Mouse (Mus musculus) neural tube, embryonic 11.5 days (tissue): Measurements from ENCODE around the gene Pde1c. TPM values are rescaled to one million over a fixed set of nuclear protein-coding genes. Genes with fewer than 3 reads are reported as not detected.

ENCODE experiments used
- ATAC-seq: fragments of 200-750 bp; cut with Nextera tagmentation; 2 replicates; pipeline ENCODE4 v1.8.0; 2017; ENCODE audit warnings: moderate number of reproducible peaks, mild to moderate bottlenecking, moderate TSS enrichment, moderate library complexity; ENCODE audit not compliant: insufficient read depth, low FRiP score, low TSS enrichment
- DNase-seq: peaks from one replicate; pipeline ENCODE4 v3.0.0-alpha.2; 2015; ENCODE audit warnings: low spot score
- H3K27ac ChIP-seq: fragments of 300-500 bp; sonication (generic); 2 replicates; pipeline ENCODE4 v1.5.1; 2014; ENCODE audit warnings: low read depth, mild to moderate bottlenecking, low read length
- H3K27me3 ChIP-seq: fragments of 300-500 bp; sonication (generic); 2 replicates; pipeline ENCODE4 v1.6.1; 2014; ENCODE audit warnings: mild to moderate bottlenecking, low read length, mixed read lengths; ENCODE audit not compliant: control insufficient read depth, insufficient read depth
- H3K36me3 ChIP-seq: fragments of 300-500 bp; sonication (generic); 2 replicates; pipeline ENCODE4 v1.6.1; 2014; ENCODE audit warnings: mild to moderate bottlenecking, low read length, moderate library complexity, mixed read lengths; ENCODE audit not compliant: control insufficient read depth, insufficient read depth
- H3K4me1 ChIP-seq: fragments of 300-500 bp; sonication (generic); 2 replicates; pipeline ENCODE4 v1.6.1; 2014; ENCODE audit warnings: low read length, mixed read lengths; ENCODE audit not compliant: control insufficient read depth, insufficient read depth
- H3K4me2 ChIP-seq: fragments of 300-500 bp; sonication (generic); 2 replicates; pipeline ENCODE4 v1.6.1; 2014; ENCODE audit warnings: low read depth, mild to moderate bottlenecking, moderate library complexity
- H3K4me3 ChIP-seq: fragments of 300-500 bp; sonication (generic); 2 replicates; pipeline ENCODE4 v1.5.1; 2014; ENCODE audit warnings: low read depth, low read length
- H3K9ac ChIP-seq: fragments of 300-500 bp; sonication (generic); 2 replicates; pipeline ENCODE4 v1.6.1; 2014; ENCODE audit warnings: mild to moderate bottlenecking, low read length
- H3K9me3 ChIP-seq: fragments of 300-500 bp; sonication (generic); 2 replicates; pipeline ENCODE4 v1.6.1; 2016; ENCODE audit warnings: low read length; ENCODE audit not compliant: control insufficient read depth
- WGBS: fragments of 180-500 bp; shearing (Covaris S2); extraction: QIAGEN DNeasy Blood & Tissue Kit; methylation state at CpG from one replicate; pipeline ENCODE4 v1.1.7; 2014; 5-methylcytosine and 5-hydroxymethylcytosine counted together
- polyA plus RNA-seq: library from polyadenylated mRNA; unstranded; fragments of >200 nt; fragmentation: Nextera tagmentation; extraction: Ambion mirVana; gene quantifications from 2 replicates; pipeline ENCODE4 v1.2.1, GENCODE M21; 2014

Pde1c gene
- polyA plus RNA-seq, 1 experiment from 2014 or later: 2.9 TPM

DNA sequence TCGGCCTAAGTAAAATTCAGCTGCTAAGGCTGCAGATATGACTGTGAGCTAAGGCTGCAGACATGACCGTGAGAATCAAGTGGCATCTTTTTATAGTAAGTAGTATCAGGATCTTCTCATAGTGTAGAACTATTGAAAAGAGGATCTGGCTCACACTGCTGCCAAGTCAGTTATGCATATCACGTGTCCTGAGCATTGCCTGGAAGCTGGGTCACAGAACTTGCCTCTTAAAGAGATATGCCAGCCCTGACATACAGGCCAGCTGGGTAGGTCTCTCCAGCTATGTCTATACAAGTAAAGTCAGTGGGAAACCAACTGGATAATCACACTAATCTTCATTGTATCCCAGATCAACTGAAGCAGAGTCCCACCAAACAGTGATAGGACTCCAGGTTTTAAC, 83.8 kb downstream of the Pde1c start:
- 74% methylated on average over 3 of the region's 3 CpGs for WGBS
- ATAC-seq (no peak), DNase-seq (no peak)
- H3K4me1 ChIP-seq: no peaks in the 10 kb centered on the region
- no peak overlapping the region for H3K4me2 ChIP-seq
- no peaks in the 10 kb centered on the region for H3K36me3 ChIP-seq
- H3K9me3 ChIP-seq: no peaks in the 10 kb centered on the region
- no peak overlapping the region for H3K4me3 ChIP-seq
- no peak overlapping the region for H3K9ac ChIP-seq
- no peaks in the 10 kb centered on the region for H3K27me3 ChIP-seq
- H3K27ac ChIP-seq: no peak overlapping the region

- 5% methylated on average over 6 of the region's 6 CpGs for WGBS
- Histone ChIP-seq H3K9ac (no peak overlapping the region), H3K27me3 (no peaks in the 10 kb centered on the region), H3K4me2 (no peak overlapping the region), H3K4me1 (no peaks in the 10 kb centered on the region), H3K4me3 (no peak overlapping the region), H3K9me3 (no peaks in the 10 kb centered on the region), H3K27ac (no peak overlapping the region), H3K36me3 (no peaks in the 10 kb centered on the region)
- ATAC-seq (peak; percentile 39; the same call in 1 of the 2 replicates), DNase-seq (peak; percentile 57)
Measured at GRCm38 (mm10) chr6:56480914-56481482, 87.9 kb downstream of the Pde1c start.

DNA sequence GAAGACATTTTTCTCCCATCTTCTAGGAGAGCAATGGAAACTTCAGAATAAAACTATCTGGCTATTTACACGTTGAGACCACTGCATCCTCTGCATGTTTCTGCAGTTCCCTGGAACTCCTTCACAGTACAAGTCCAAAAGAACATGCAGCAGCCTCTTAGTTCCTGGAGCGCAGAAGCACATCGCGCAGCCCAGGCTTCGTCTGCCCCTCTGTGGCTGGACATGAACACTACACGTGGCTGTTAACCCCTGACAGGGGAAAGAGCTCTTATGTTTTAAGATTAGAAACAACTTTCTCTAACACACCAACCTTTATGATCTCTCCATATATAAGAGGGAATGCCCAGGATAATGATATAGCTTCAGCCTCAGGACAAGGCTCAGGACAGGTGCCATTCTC, 92.3 kb downstream of the Pde1c start:
- DNase-seq: peak; percentile 30
- WGBS: 42% methylated on average over 6 of the region's 6 CpGs
- no peak overlapping the region for H3K4me3 ChIP-seq
- H3K9me3 ChIP-seq: no peaks in the 10 kb centered on the region
- no peak overlapping the region for H3K27ac ChIP-seq
- no peaks in the 10 kb centered on the region for H3K4me1 ChIP-seq
- no peaks in the 10 kb centered on the region for H3K27me3 ChIP-seq
- no peak overlapping the region for H3K4me2 ChIP-seq
- no peaks in the 10 kb centered on the region for H3K36me3 ChIP-seq
- no peak overlapping the region for H3K9ac ChIP-seq
- peak; percentile 68; the same call in 1 of the 2 replicates for ATAC-seq

DNA sequence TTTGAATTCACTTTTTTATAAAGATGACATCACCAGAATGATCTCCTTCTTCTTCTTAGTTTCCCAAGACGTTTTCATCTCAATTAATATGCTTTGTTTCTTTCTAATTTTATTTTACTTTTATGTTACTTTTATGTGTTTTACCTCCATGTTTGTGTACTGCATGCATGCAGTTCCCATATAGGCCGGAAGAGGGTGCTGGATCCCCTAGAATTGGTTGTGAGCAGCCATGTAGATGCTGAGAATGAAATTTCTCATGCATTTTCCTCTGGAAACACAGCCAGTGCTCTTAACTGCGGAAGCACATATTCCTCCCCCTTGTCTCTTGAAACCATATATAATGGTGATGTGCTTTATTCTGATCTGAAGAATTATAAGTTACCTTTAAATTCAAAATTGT, 110.8 kb downstream of the Pde1c start:
- Histone ChIP-seq H3K9ac (no peak overlapping the region), H3K27ac (no peak overlapping the region), H3K4me2 (no peak overlapping the region), H3K27me3 (no peaks in the 10 kb centered on the region), H3K36me3 (no peaks in the 10 kb centered on the region), H3K4me3 (no peak overlapping the region), H3K4me1 (no peaks in the 10 kb centered on the region), H3K9me3 (no peaks in the 10 kb centered on the region)
- 59% methylated on average over 3 of the region's 3 CpGs for WGBS
- ATAC-seq (no peak), DNase-seq (peak; percentile 19)

DNA sequence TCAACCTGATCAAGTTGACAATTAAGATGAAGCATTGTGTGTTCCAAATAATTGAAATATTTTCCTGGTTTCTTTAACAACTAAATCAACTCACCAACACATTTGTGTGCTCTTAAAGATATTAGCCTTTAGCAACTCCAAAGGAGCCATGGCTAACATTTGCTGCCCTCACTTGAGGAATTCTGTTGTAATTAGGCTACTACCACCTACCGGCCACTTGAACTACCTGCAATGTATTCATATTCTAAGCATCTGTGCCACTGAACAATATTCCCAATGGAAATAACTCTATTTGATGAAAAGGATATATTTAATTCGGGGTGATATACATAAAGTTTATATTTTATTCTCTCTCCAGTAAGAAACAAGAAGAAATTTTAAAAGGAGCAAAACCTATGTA, 121.0 kb downstream of the Pde1c start:
- H3K4me1 ChIP-seq: no peaks in the 10 kb centered on the region
- WGBS: 30% methylated on average over 2 of the region's 2 CpGs
- DNase-seq (peak; percentile 13), ATAC-seq (no peak)
- no peak overlapping the region for H3K4me3 ChIP-seq
- H3K9ac ChIP-seq: no peak overlapping the region
- H3K36me3 ChIP-seq: no peaks in the 10 kb centered on the region
- H3K4me2 ChIP-seq: no peak overlapping the region
- no peaks in the 10 kb centered on the region for H3K27me3 ChIP-seq
- H3K9me3 ChIP-seq: no peaks in the 10 kb centered on the region
- no peak overlapping the region for H3K27ac ChIP-seq

- DNase-seq: no peak
- Histone ChIP-seq H3K27me3 (no peaks in the 10 kb centered on the region), H3K9ac (no peak overlapping the region), H3K4me1 (no peaks in the 10 kb centered on the region), H3K4me3 (no peak overlapping the region), H3K4me2 (no peak overlapping the region), H3K27ac (no peak overlapping the region), H3K9me3 (no peaks in the 10 kb centered on the region), H3K36me3 (no peaks in the 10 kb centered on the region)
- 73% methylated on average over 4 of the region's 4 CpGs for WGBS
- no peak for ATAC-seq
Measured at GRCm38 (mm10) chr6:56441501-56441900, 127.4 kb downstream of the Pde1c start.

DNA sequence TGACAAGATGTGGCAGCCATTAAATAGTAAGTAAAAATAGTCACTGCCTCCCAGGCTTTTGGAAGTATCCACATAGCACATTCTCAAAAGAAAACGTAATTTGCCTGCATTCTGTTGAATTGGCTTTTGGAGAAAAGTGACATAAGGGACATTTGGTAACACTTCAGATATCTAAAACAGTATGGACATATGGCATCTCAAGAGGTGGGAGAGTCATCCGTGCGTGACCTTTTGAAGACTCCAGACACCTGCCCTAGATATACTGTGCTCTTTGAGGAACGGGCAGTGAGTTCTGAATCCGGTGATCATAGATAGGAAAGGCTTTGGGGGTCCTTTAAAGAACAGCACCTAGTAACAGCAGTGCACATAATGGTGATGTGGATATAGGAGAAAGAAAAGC, 143.1 kb downstream of the Pde1c start:
- ATAC-seq (no peak), DNase-seq (no peak)
- no peaks in the 10 kb centered on the region for H3K4me1 ChIP-seq
- H3K9me3 ChIP-seq: no peaks in the 10 kb centered on the region
- WGBS: 86% methylated on average over 5 of the region's 5 CpGs
- no peak overlapping the region for H3K9ac ChIP-seq
- H3K36me3 ChIP-seq: no peaks in the 10 kb centered on the region
- H3K4me3 ChIP-seq: no peak overlapping the region
- H3K4me2 ChIP-seq: no peak overlapping the region
- H3K27ac ChIP-seq: no peak overlapping the region
- H3K27me3 ChIP-seq: no peaks in the 10 kb centered on the region

- Histone ChIP-seq H3K27me3 (no peaks in the 10 kb centered on the region), H3K9me3 (no peaks in the 10 kb centered on the region), H3K4me2 (no peak overlapping the region), H3K4me3 (no peak overlapping the region), H3K9ac (no peak overlapping the region), H3K27ac (no peak overlapping the region), H3K36me3 (no peaks in the 10 kb centered on the region), H3K4me1 (no peaks in the 10 kb centered on the region)
- WGBS: 84% methylated on average over 3 of the region's 3 CpGs
- ATAC-seq: no peak
- DNase-seq: no peak
Measured at GRCm38 (mm10) chr6:56422866-56423265, 146.0 kb downstream of the Pde1c start.

DNA sequence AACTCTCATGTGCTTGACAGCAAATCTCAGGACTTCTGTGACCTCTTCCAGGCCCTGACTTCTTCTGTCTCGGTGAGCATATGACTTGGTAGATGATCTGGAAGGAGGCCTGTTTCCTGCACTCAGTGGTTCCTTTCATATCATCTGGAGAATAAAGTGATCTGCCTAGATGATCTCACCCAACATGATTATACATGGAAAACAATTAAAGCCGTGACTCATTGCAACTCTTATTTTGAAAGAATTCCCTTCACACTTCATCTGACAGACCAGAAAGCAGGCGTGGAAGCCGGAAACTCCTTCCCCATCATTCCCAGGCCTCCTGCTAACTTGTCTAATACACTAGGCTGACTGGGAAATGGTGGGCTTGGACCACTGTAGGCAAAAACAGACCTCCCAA, 152.7 kb downstream of the Pde1c start:
- no peaks in the 10 kb centered on the region for H3K4me1 ChIP-seq

More for the DNA sequence above, 152.7 kb downstream of the Pde1c start:
- H3K4me3 ChIP-seq: no peak overlapping the region
- no peak overlapping the region for H3K4me2 ChIP-seq
- no peaks in the 10 kb centered on the region for H3K36me3 ChIP-seq
- WGBS: 78% methylated on average over 4 of the region's 4 CpGs
- no peak for ATAC-seq
- no peak overlapping the region for H3K27ac ChIP-seq
- no peak for DNase-seq
- H3K27me3 ChIP-seq: no peaks in the 10 kb centered on the region
- H3K9ac ChIP-seq: no peak overlapping the region
- H3K9me3 ChIP-seq: no peaks in the 10 kb centered on the region
